Mouse (Mus musculus) gastrocnemius, adult 8-10 months (tissue): ENCODE measurements around the gene Ctns. TPM values are rescaled to one million over a fixed set of nuclear protein-coding genes. Genes with fewer than 3 reads are reported as not detected.

Source experiments
- DNase-seq, 2 experiments: peaks; one replicate each; pipeline ENCODE4 v3.0.0; 2022; ENCODE audit warnings: low spot score in 2 of 2
- total RNA-seq, 4 experiments: library from RNA; stranded (reverse); gene quantifications; 2 replicates each; pipeline ENCODE4 v1.2.4; 2022

Gene Ctns
- total RNA-seq, 4 experiments from 2014 or later: 3.3 to 4.3 (median 4.1) TPM

GRCm38 (mm10) chr11:73194444-73194843, 4.4 kb downstream of the Ctns start:
- no peak for DNase-seq

- DNase-seq: no peak
Observed at GRCm38 (mm10) chr11:73193047-73193446, 5.8 kb downstream of the Ctns start.

GRCm38 (mm10) chr11:73187231-73187630, 11.6 kb downstream of the Ctns start:
- no peak for DNase-seq

GRCm38 (mm10) chr11:73185872-73186615, 12.8 kb downstream of the Ctns start:
- no peak for DNase-seq

GRCm38 (mm10) chr11:73177895-73178294, 20.9 kb downstream of the Ctns start:
- DNase-seq: no peak

GRCm38 (mm10) chr11:73177509-73177875, 21.4 kb downstream of the Ctns start:
- DNase-seq: peak; percentile 67 to 73

- DNase-seq: peak; percentile 91 to 95
Observed at GRCm38 (mm10) chr11:73176608-73177508, 22.0 kb downstream of the Ctns start, which contains the start of the genes Emc6 and Tax1bp3. Gene Emc6, minus strand, starts transcription at chr11:73177037. Gene Tax1bp3, plus strand, starts transcription at chr11:73177083.

- DNase-seq: no peak
Observed at GRCm38 (mm10) chr11:73176186-73176585, 22.7 kb downstream of the Ctns start.

GRCm38 (mm10) chr11:73175612-73176011, 23.2 kb downstream of the Ctns start:
- DNase-seq: no peak

GRCm38 (mm10) chr11:73172186-73172585, 26.7 kb downstream of the Ctns start:
- peak; percentile 17 to 23 for DNase-seq

GRCm38 (mm10) chr11:73169231-73169630, 29.6 kb downstream of the Ctns start:
- DNase-seq: peak in 1 of 2 experiments; percentile 21

GRCm38 (mm10) chr11:73168576-73168975, 30.3 kb downstream of the Ctns start:
- no peak for DNase-seq

- no peak for DNase-seq
Observed at GRCm38 (mm10) chr11:73168071-73168470, 30.8 kb downstream of the Ctns start.

GRCm38 (mm10) chr11:73162284-73162683, 36.6 kb downstream of the Ctns start:
- DNase-seq: no peak

- no peak for DNase-seq
Observed at GRCm38 (mm10) chr11:73161616-73162015, 37.2 kb downstream of the Ctns start.

GRCm38 (mm10) chr11:73160811-73161200, 38.0 kb downstream of the Ctns start:
- DNase-seq: peak; percentile 73 to 83

- peak; percentile 42 to 55 for DNase-seq
Observed at GRCm38 (mm10) chr11:73159957-73160810, 38.7 kb downstream of the Ctns start, which contains the start of gene P2rx5. Gene P2rx5, plus strand, starts transcription at chr11:73160421.

- DNase-seq: no peak
Observed at GRCm38 (mm10) chr11:73155071-73155470, 43.8 kb downstream of the Ctns start.

- no peak for DNase-seq
Observed at GRCm38 (mm10) chr11:73148209-73148608, 50.6 kb downstream of the Ctns start.

- no peak for DNase-seq
Observed at GRCm38 (mm10) chr11:73146975-73147365, 51.9 kb downstream of the Ctns start.
